Mouse (Mus musculus) cerebellum, adult 11 months (tissue): ENCODE data around the gene Tmprss7.

Source experiments
- DNase-seq: peaks from one replicate; pipeline ENCODE4 v3.0.0; 2022

Gene Tmprss7

GRCm38 (mm10) chr16:45685295-45685694 is 8.2 kb downstream of the Tmprss7 start:
- no peak for DNase-seq

GRCm38 (mm10) chr16:45684815-45685214 is 8.6 kb downstream of the Tmprss7 start:
- peak; percentile 75 for DNase-seq

GRCm38 (mm10) chr16:45676462-45676861 is 17.0 kb downstream of the Tmprss7 start:
- DNase-seq, result no peak

- no peak for DNase-seq
These were observed 23.5 kb downstream of the Tmprss7 start for GRCm38 (mm10) chr16:45670005-45670404.

GRCm38 (mm10) chr16:45668178-45668577 is 25.3 kb downstream of the Tmprss7 start:
- DNase-seq, result no peak

- DNase-seq, result no peak
These were observed 27.3 kb downstream of the Tmprss7 start for GRCm38 (mm10) chr16:45666136-45666535.

- no peak for DNase-seq
These were observed 31.1 kb downstream of the Tmprss7 start for GRCm38 (mm10) chr16:45662381-45662780.

GRCm38 (mm10) chr16:45659596-45659995 is 33.9 kb downstream of the Tmprss7 start:
- DNase-seq, result peak; percentile 34

- no peak for DNase-seq
These were observed 35.2 kb downstream of the Tmprss7 start for GRCm38 (mm10) chr16:45658248-45658647.

- DNase-seq, result no peak
These were observed 35.8 kb downstream of the Tmprss7 start for GRCm38 (mm10) chr16:45657574-45658159.

GRCm38 (mm10) chr16:45654465-45654864 is 39.0 kb downstream of the Tmprss7 start:
- DNase-seq, result no peak

- DNase-seq, result no peak
These were observed 39.5 kb downstream of the Tmprss7 start, which contains the start of gene BC016579 for GRCm38 (mm10) chr16:45653934-45654332. Gene BC016579 (minus strand): TSS chr16:45654068.

GRCm38 (mm10) chr16:45653009-45653933 is 40.2 kb downstream of the Tmprss7 start:
- DNase-seq, result no peak

- DNase-seq, result no peak
These were observed 42.0 kb downstream of the Tmprss7 start for GRCm38 (mm10) chr16:45651497-45651896.

GRCm38 (mm10) chr16:45644380-45644779 is 49.1 kb downstream of the Tmprss7 start:
- no peak for DNase-seq

- no peak for DNase-seq
These were observed 49.5 kb downstream of the Tmprss7 start for GRCm38 (mm10) chr16:45643944-45644343.

- no peak for DNase-seq
These were observed 52.2 kb downstream of the Tmprss7 start for GRCm38 (mm10) chr16:45641301-45641700.

- DNase-seq, result no peak
These were observed 53.2 kb downstream of the Tmprss7 start for GRCm38 (mm10) chr16:45640070-45640762.

- DNase-seq, result no peak
These were observed 57.6 kb downstream of the Tmprss7 start for GRCm38 (mm10) chr16:45635826-45636225.

GRCm38 (mm10) chr16:45632420-45632819 is 61.0 kb downstream of the Tmprss7 start:
- no peak for DNase-seq

- DNase-seq, result peak; percentile 55
These were observed 63.0 kb downstream of the Tmprss7 start for GRCm38 (mm10) chr16:45630347-45630960.

- DNase-seq, result peak; percentile 12
These were observed 63.9 kb downstream of the Tmprss7 start for GRCm38 (mm10) chr16:45629497-45630105.

- DNase-seq, result no peak
These were observed 68.1 kb downstream of the Tmprss7 start for GRCm38 (mm10) chr16:45625342-45625741.
